Mouse (Mus musculus): ENCODE data around the gene Gbp7. TPM values are rescaled to one million over a fixed set of nuclear protein-coding genes. Genes with fewer than 3 reads are reported as not detected.

Gene Gbp7
- total and polyA plus RNA-seq, 3 experiments = 2.5 to 8.1 (median 2.7) TPM

- TF ChIP-seq NRF1 (IDR thresholded peaks at IDR 0.05; ENCODE audit: low read depth, low read length) (peak; percentile 21; the same call in 1 of the 2 replicates), CTCF (conservative IDR thresholded peaks at IDR 0.05 in 1 of 2, IDR thresholded peaks at IDR 0.05 in 1 of 2; ENCODE audit: low read depth in 2 of 2, low read length in 2 of 2) (peak; percentile 66 to 99), POLR2AphosphoS2 (IDR thresholded peaks at IDR 0.05; ENCODE audit: low read depth, low read length) (no peak), HCFC1 (IDR thresholded peaks at IDR 0.05; ENCODE audit: low read depth, low read length) (peak; percentile 43; the same call in 1 of the 2 replicates), GABPA (IDR thresholded peaks at IDR 0.05; ENCODE audit: insufficient replicate concordance, low read depth, low read length) (no peak), ZKSCAN1 (IDR thresholded peaks at IDR 0.05; ENCODE audit: borderline replicate concordance, low read depth, low read length) (no peak), ZNF384 (IDR thresholded peaks at IDR 0.05; ENCODE audit: low read depth, low read length) (no peak), MAZ (IDR thresholded peaks at IDR 0.05; ENCODE audit: low read depth, low read length) (no peak), CHD2 (IDR thresholded peaks at IDR 0.05; ENCODE audit: low read length) (no peak), ZC3H11A (IDR thresholded peaks at IDR 0.05; ENCODE audit: low read depth, low read length) (peak; percentile 97), RCOR1 (conservative IDR thresholded peaks at IDR 0.05; ENCODE audit: low read depth, low read length) (no peak), MEF2A (IDR thresholded peaks at IDR 0.05; ENCODE audit: borderline replicate concordance, low read depth, low read length) (peak; percentile 77; the same call in 1 of the 2 replicates), JUND (conservative IDR thresholded peaks at IDR 0.05; ENCODE audit: low read depth, low read length) (peak; percentile 63)
Measured at GRCm38 (mm10) chr3:142493536-142494061, 36.5 kb upstream of the Gbp7 start, which contains the start of gene Gbp5 (continued).

GRCm38 (mm10) chr3:142495146-142495655 lies 34.9 kb upstream of the Gbp7 start:
- Histone ChIP-seq H3K4me3 (replicated peaks in 1 of 3; ENCODE audit: low read depth in 2 of 3, low read length in 2 of 3, poor library complexity in 1 of 3) (no peak overlapping the region), H3K4me2 (ENCODE audit: insufficient read depth, low read depth, poor library complexity, severe bottlenecking) (peak overlapping the region; percentile 71), H3K27me3 (replicated peaks) (no peaks in the 10 kb centered on the region), H3K4me1 (ENCODE audit: control insufficient read depth in 1 of 2, insufficient read depth in 2 of 2) (peaks cover 20 to 65% of the 10 kb centered on the region in 2 experiments), H3K27ac (ENCODE audit: insufficient read depth, low read depth) (peak overlapping the region; percentile 47), H3K79me2 (replicated peaks; ENCODE audit: control insufficient read depth, extremely low read depth, insufficient read depth, poor library complexity, severe bottlenecking) (peaks cover 2% of the 10 kb centered on the region; the same call in 1 of the 2 replicates), H3K36me3 (replicated peaks in 1 of 2; ENCODE audit: control insufficient read depth in 1 of 2, insufficient read depth in 1 of 2, low read length in 1 of 2) (no peaks in the 10 kb centered on the region), H3K9me3 (replicated peaks; ENCODE audit: low read length) (no peaks in the 10 kb centered on the region), H3K9ac (ENCODE audit: insufficient read depth, low read depth) (peak overlapping the region; percentile 98)
- dilution Hi-C loops (cut with MboI; ENCODE audit: extremely low pct_ligation_motif_present, extremely low pct_unique_long_range_greater_than_20kb, low sequenced_read_pairs) = loop anchor here (25.0 kb wide), 1 partner anchor 217 kb away; the partner anchor contains the start of gene Kyat3
- in situ Hi-C loops (cut with MboI; ENCODE audit: low pct_ligation_motif_present, low pct_unique_long_range_greater_than_20kb, low sequenced_read_pairs) = no loop called here
- DNase-seq (ENCODE audit: extremely low read depth) = peak; percentile 46
- TF ChIP-seq ELF1 (IDR thresholded peaks at IDR 0.05; ENCODE audit: low read depth, low read length) (0 out of 2 replicates have a peak, but pooled peaks have one; percentile 13), MAZ (IDR thresholded peaks at IDR 0.05; ENCODE audit: low read depth, low read length) (no peak), TBP (conservative IDR thresholded peaks at IDR 0.05; ENCODE audit: low read depth, low read length) (no peak), POLR2A (IDR thresholded peaks at IDR 0.05; ENCODE audit: low read depth, low read length) (no peak), SMC3 (IDR thresholded peaks at IDR 0.05; ENCODE audit: low read depth, low read length) (no peak), ZNF384 (IDR thresholded peaks at IDR 0.05; ENCODE audit: low read depth, low read length) (no peak), NRF1 (IDR thresholded peaks at IDR 0.05; ENCODE audit: low read depth, low read length) (no peak), SIN3A (IDR thresholded peaks at IDR 0.05; ENCODE audit: low read length) (peak; percentile 78), MEF2A (IDR thresholded peaks at IDR 0.05; ENCODE audit: borderline replicate concordance, low read depth, low read length) (no peak), RAD21 (IDR thresholded peaks at IDR 0.05; ENCODE audit: low read depth, low read length) (no peak), E2F4 (IDR thresholded peaks at IDR 0.05; ENCODE audit: insufficient replicate concordance, low read depth, low read length) (no peak), CTCF (conservative IDR thresholded peaks at IDR 0.05 in 1 of 2, IDR thresholded peaks at IDR 0.05 in 1 of 2; ENCODE audit: low read depth in 2 of 2, low read length in 2 of 2) (no peak), GABPA (IDR thresholded peaks at IDR 0.05; ENCODE audit: insufficient replicate concordance, low read depth, low read length) (no peak), ZKSCAN1 (IDR thresholded peaks at IDR 0.05; ENCODE audit: borderline replicate concordance, low read depth, low read length) (no peak), IRF4 (IDR thresholded peaks at IDR 0.05; ENCODE audit: low read depth, low read length) (peak; percentile 88), POLR2AphosphoS2 (IDR thresholded peaks at IDR 0.05; ENCODE audit: low read depth, low read length) (no peak), USF1 (IDR thresholded peaks at IDR 0.05; ENCODE audit: low read depth, low read length) (no peak), MAX (IDR thresholded peaks at IDR 0.05; ENCODE audit: low read length) (peak; percentile 90), ZMIZ1 (IDR thresholded peaks at IDR 0.05; ENCODE audit: low read depth, low read length) (no peak), JUN (IDR thresholded peaks at IDR 0.05; ENCODE audit: insufficient read depth, low read depth, low read length) (peak; percentile 27; the same call in 1 of the 2 replicates), EP300 (IDR thresholded peaks at IDR 0.05; ENCODE audit: low read length) (peak; percentile 36; the same call in 1 of the 2 replicates), ZC3H11A (IDR thresholded peaks at IDR 0.05; ENCODE audit: low read depth, low read length) (no peak), BHLHE40 (IDR thresholded peaks at IDR 0.05; ENCODE audit: low read depth, low read length) (peak; percentile 83), HCFC1 (IDR thresholded peaks at IDR 0.05; ENCODE audit: low read depth, low read length) (peak; percentile 30; the same call in 1 of the 2 replicates), PAX5 (IDR thresholded peaks at IDR 0.05; ENCODE audit: low read length) (no peak), RCOR1 (conservative IDR thresholded peaks at IDR 0.05; ENCODE audit: low read depth, low read length) (no peak; the same call in 1 of the 2 replicates), UBTF (IDR thresholded peaks at IDR 0.05; ENCODE audit: low read depth, low read length) (peak; percentile 65; the same call in 1 of the 2 replicates), JUND (conservative IDR thresholded peaks at IDR 0.05; ENCODE audit: low read depth, low read length) (no peak), MAFK (IDR thresholded peaks at IDR 0.05; ENCODE audit: insufficient replicate concordance, low read length) (no peak), MYC (IDR thresholded peaks at IDR 0.05; ENCODE audit: low read depth, low read length) (peak; percentile 78; the same call in 1 of the 2 replicates), ETS1 (conservative IDR thresholded peaks at IDR 0.05; ENCODE audit: low read depth, low read length) (peak; percentile 50; the same call in 1 of the 2 replicates), CHD2 (IDR thresholded peaks at IDR 0.05; ENCODE audit: low read length) (no peak)
